Mouse (Mus musculus): ENCODE measurements around the gene Noct. TPM values are rescaled to one million over a fixed set of nuclear protein-coding genes. Genes with fewer than 3 reads are reported as not detected.
"Not testable (repeated sequence)": the region's sequence is repeated elsewhere in the genome, so short reads cannot be mapped to it uniquely, and the experiment has no call there.

Gene Noct
- 29.0 and 30.7 TPM in 2 replicates for polyA plus RNA-seq (2014; fragmentation: Nextera tagmentation; extraction: Ambion mirVana)

DNA sequence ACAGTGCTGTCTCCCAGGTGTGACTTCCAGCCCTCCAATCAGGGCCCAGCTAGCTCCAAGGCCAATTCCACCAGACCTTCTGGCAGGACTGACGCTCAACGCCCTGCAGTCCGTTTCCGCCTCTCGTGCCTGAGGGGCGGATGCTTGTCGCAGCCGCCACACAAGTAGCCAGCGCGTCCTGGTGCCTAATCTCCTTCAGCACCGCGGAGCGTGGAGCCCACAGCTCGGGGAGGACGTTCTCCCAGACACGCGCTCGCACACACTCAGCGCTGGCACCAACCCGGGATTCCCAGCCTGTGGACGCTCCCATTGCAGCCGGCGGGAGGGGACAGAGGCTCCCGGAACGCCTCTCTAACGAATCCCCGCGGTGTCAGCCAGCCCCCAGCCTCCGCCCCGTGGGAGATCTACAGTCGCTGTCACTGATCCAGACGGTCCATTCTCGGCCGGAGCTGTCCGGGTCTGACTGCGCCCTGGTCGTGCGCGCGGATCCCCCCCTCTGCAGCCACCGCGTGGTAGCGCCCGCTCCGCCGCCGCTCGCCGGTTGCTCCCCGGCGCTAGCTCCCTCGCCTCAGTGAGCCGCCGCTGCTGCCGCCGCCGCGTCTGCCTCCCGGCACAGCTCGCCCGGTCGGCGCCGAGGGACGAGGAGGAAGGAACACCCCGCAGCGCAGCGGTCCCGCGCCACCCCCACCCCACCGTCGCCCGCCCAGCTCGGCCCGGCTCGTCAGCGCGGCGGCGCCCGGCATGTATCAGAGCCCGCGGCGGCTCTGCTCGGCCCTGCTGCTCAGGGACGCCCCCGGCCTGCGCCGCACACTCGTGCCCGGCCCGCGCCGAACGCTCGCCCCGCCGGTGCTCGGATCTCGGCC is at the start of gene Noct:
Noct (plus strand) TSS at position 85 of the 863 bp plus-strand sequence.
- Histone ChIP-seq H3K27ac (ENCODE audit: low read depth, low read length) (peak within 1 kb of the TSS; percentile 92), H3K4me2 (peak within 1 kb of the TSS; percentile 94), H3K9me3 (ENCODE audit: control insufficient read depth, low read length) (no peaks in the 10 kb centered on the region), H3K9ac (ENCODE audit: low read depth, low read length) (peak within 1 kb of the TSS; percentile 99), H3K27me3 (replicated peaks; ENCODE audit: control insufficient read depth, insufficient read depth, low read length) (no peaks in the 10 kb centered on the region), H3K4me3 (ENCODE audit: low read depth, low read length) (peak within 1 kb of the TSS; percentile 98), H3K36me3 (ENCODE audit: control insufficient read depth, insufficient read depth, low read length) (peaks cover 3% of the 10 kb centered on the region; the same call in 1 of the 2 replicates), H3K4me1 (replicated peaks; ENCODE audit: control insufficient read depth, insufficient read depth, low read length) (peaks cover 26% of the 10 kb centered on the region)
- DNase-seq (ENCODE audit: low spot score) (peak; percentile 91), ATAC-seq (replicated peaks; ENCODE audit: low FRiP score) (peak; percentile 89)
- WGBS, result under 1% methylated on average over 95 of the region's 100 CpGs

- no peak overlapping the region for H3K4me2 ChIP-seq
- H3K27ac ChIP-seq (ENCODE audit: low read depth, low read length), result no peak overlapping the region
- DNase-seq (ENCODE audit: low spot score) (no peak), ATAC-seq (replicated peaks; ENCODE audit: low FRiP score) (no peak)
- H3K9me3 ChIP-seq (ENCODE audit: control insufficient read depth, low read length), result no peaks in the 10 kb centered on the region
- H3K9ac ChIP-seq (ENCODE audit: low read depth, low read length), result no peak overlapping the region
- 48% methylated on average over 10 of the region's 10 CpGs for WGBS
- no peaks in the 10 kb centered on the region for H3K4me1 ChIP-seq (replicated peaks; ENCODE audit: control insufficient read depth, insufficient read depth, low read length)
- no peaks in the 10 kb centered on the region for H3K36me3 ChIP-seq (ENCODE audit: control insufficient read depth, insufficient read depth, low read length)
- H3K27me3 ChIP-seq (replicated peaks; ENCODE audit: control insufficient read depth, insufficient read depth, low read length), result no peaks in the 10 kb centered on the region
- no peak overlapping the region for H3K4me3 ChIP-seq (ENCODE audit: low read depth, low read length)
These were observed 46.1 kb upstream of the Noct start for GRCm38 (mm10) chr3:51178158-51178557.

- no peaks in the 10 kb centered on the region for H3K9me3 ChIP-seq (ENCODE audit: control insufficient read depth, low read length)
- H3K4me1 ChIP-seq (replicated peaks; ENCODE audit: control insufficient read depth, insufficient read depth, low read length), result no peaks in the 10 kb centered on the region
- DNase-seq (ENCODE audit: low spot score), result no peak
- 81% methylated on average over 6 of the region's 6 CpGs for WGBS
- no peak overlapping the region for H3K4me3 ChIP-seq (ENCODE audit: low read depth, low read length)
- H3K4me2 ChIP-seq, result no peak overlapping the region
- no peak overlapping the region for H3K9ac ChIP-seq (ENCODE audit: low read depth, low read length)
- H3K36me3 ChIP-seq (ENCODE audit: control insufficient read depth, insufficient read depth, low read length), result no peaks in the 10 kb centered on the region
- ATAC-seq (replicated peaks; ENCODE audit: low FRiP score), result no peak
- no peak overlapping the region for H3K27ac ChIP-seq (ENCODE audit: low read depth, low read length)
- H3K27me3 ChIP-seq (replicated peaks; ENCODE audit: control insufficient read depth, insufficient read depth, low read length), result no peaks in the 10 kb centered on the region
These were observed 44.6 kb upstream of the Noct start for GRCm38 (mm10) chr3:51179460-51180146.

- DNase-seq (ENCODE audit: low spot score) (no peak), ATAC-seq (replicated peaks; ENCODE audit: low FRiP score) (no peak)
- no peak overlapping the region for H3K4me2 ChIP-seq
- no peaks in the 10 kb centered on the region for H3K9me3 ChIP-seq (ENCODE audit: control insufficient read depth, low read length)
- no peak overlapping the region for H3K27ac ChIP-seq (ENCODE audit: low read depth, low read length)
- WGBS, result 75% methylated on average over 8 of the region's 8 CpGs
- no peaks in the 10 kb centered on the region for H3K27me3 ChIP-seq (replicated peaks; ENCODE audit: control insufficient read depth, insufficient read depth, low read length)
- H3K36me3 ChIP-seq (ENCODE audit: control insufficient read depth, insufficient read depth, low read length), result no peaks in the 10 kb centered on the region
- H3K9ac ChIP-seq (ENCODE audit: low read depth, low read length), result no peak overlapping the region
- H3K4me1 ChIP-seq (replicated peaks; ENCODE audit: control insufficient read depth, insufficient read depth, low read length), result no peaks in the 10 kb centered on the region
- no peak overlapping the region for H3K4me3 ChIP-seq (ENCODE audit: low read depth, low read length)
These were observed 43.8 kb upstream of the Noct start for GRCm38 (mm10) chr3:51180341-51180940.

- no peak for ATAC-seq (replicated peaks; ENCODE audit: low FRiP score)
These were observed 41.8 kb upstream of the Noct start for GRCm38 (mm10) chr3:51182455-51182854.

DNA sequence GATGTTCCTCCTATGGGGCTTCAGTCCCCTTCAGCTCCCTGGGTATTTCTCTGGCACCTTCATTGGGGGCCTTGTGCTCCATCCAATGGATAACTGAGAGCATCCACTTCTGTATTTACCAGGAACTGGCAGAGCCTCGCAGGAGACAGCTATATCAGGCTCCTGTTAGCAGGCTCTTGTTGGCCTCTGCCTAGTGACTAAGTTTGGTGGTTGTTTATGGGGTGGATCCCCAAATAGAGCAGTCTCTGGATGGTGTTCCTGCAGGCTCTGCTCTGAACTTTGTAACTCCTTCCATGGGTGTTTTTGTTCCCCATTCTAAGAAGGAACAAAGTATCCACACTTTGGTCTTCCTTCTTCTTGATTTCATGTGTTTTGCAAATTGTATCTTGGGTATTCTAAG is 40.7 kb upstream of the Noct start:
- H3K36me3 ChIP-seq (ENCODE audit: control insufficient read depth, insufficient read depth, low read length); H3K9me3 ChIP-seq (ENCODE audit: control insufficient read depth, low read length); ATAC-seq (replicated peaks; ENCODE audit: low FRiP score); H3K27ac ChIP-seq (ENCODE audit: low read depth, low read length); H3K4me3 ChIP-seq (ENCODE audit: low read depth, low read length); H3K27me3 ChIP-seq (replicated peaks; ENCODE audit: control insufficient read depth, insufficient read depth, low read length); H3K4me2 ChIP-seq; H3K9ac ChIP-seq (ENCODE audit: low read depth, low read length); DNase-seq (ENCODE audit: low spot score); H3K4me1 ChIP-seq (replicated peaks; ENCODE audit: control insufficient read depth, insufficient read depth, low read length): not testable (repeated sequence)
- 72% methylated on average over 1 of the region's 1 CpGs for WGBS

More at GRCm38 (mm10) chr3:51182455-51182854, 41.8 kb upstream of the Noct start:
- H3K4me2 ChIP-seq, result no peak overlapping the region
- H3K4me3 ChIP-seq (ENCODE audit: low read depth, low read length), result no peak overlapping the region
- no peak for DNase-seq (ENCODE audit: low spot score)
- no peak overlapping the region for H3K9ac ChIP-seq (ENCODE audit: low read depth, low read length)
- no peaks in the 10 kb centered on the region for H3K4me1 ChIP-seq (replicated peaks; ENCODE audit: control insufficient read depth, insufficient read depth, low read length)
- H3K36me3 ChIP-seq (ENCODE audit: control insufficient read depth, insufficient read depth, low read length), result no peaks in the 10 kb centered on the region
- no peaks in the 10 kb centered on the region for H3K9me3 ChIP-seq (ENCODE audit: control insufficient read depth, low read length)
- 70% methylated on average over 5 of the region's 5 CpGs for WGBS
- no peaks in the 10 kb centered on the region for H3K27me3 ChIP-seq (replicated peaks; ENCODE audit: control insufficient read depth, insufficient read depth, low read length)
- H3K27ac ChIP-seq (ENCODE audit: low read depth, low read length), result no peak overlapping the region

- H3K4me1 ChIP-seq (replicated peaks; ENCODE audit: control insufficient read depth, insufficient read depth, low read length); DNase-seq (ENCODE audit: low spot score); H3K36me3 ChIP-seq (ENCODE audit: control insufficient read depth, insufficient read depth, low read length); H3K4me2 ChIP-seq; H3K4me3 ChIP-seq (ENCODE audit: low read depth, low read length); H3K9me3 ChIP-seq (ENCODE audit: control insufficient read depth, low read length); H3K27ac ChIP-seq (ENCODE audit: low read depth, low read length); H3K27me3 ChIP-seq (replicated peaks; ENCODE audit: control insufficient read depth, insufficient read depth, low read length); ATAC-seq (replicated peaks; ENCODE audit: low FRiP score); H3K9ac ChIP-seq (ENCODE audit: low read depth, low read length): not testable (repeated sequence)
- 83% methylated on average over 3 of the region's 3 CpGs for WGBS
These were observed 40.3 kb upstream of the Noct start for GRCm38 (mm10) chr3:51183967-51184366.

GRCm38 (mm10) chr3:51184715-51185114 is 39.5 kb upstream of the Noct start:
- ATAC-seq (replicated peaks; ENCODE audit: low FRiP score) (no peak), DNase-seq (ENCODE audit: low spot score) (no peak)
- Histone ChIP-seq H3K4me2 (no peak overlapping the region), H3K9ac (ENCODE audit: low read depth, low read length) (no peak overlapping the region), H3K36me3 (ENCODE audit: control insufficient read depth, insufficient read depth, low read length) (no peaks in the 10 kb centered on the region), H3K27ac (ENCODE audit: low read depth, low read length) (no peak overlapping the region), H3K27me3 (replicated peaks; ENCODE audit: control insufficient read depth, insufficient read depth, low read length) (no peaks in the 10 kb centered on the region), H3K9me3 (ENCODE audit: control insufficient read depth, low read length) (no peaks in the 10 kb centered on the region), H3K4me1 (replicated peaks; ENCODE audit: control insufficient read depth, insufficient read depth, low read length) (no peaks in the 10 kb centered on the region), H3K4me3 (ENCODE audit: low read depth, low read length) (no peak overlapping the region)
- 74% methylated on average over 10 of the region's 10 CpGs for WGBS
